Mouse (Mus musculus) ES-Bruce4 (cell line): ENCODE data around the gene Hspb2.

Source experiments
- CTCF ChIP-seq: IDR thresholded peaks from one replicate; pipeline ENCODE4 v1.8.1; 2011; ENCODE audit warnings: low read depth, low read length
- POLR2A ChIP-seq: IDR thresholded peaks from one replicate; pipeline ENCODE4 v1.8.1; 2011; ENCODE audit warnings: low read length; ENCODE audit not compliant: insufficient read depth

DNA sequence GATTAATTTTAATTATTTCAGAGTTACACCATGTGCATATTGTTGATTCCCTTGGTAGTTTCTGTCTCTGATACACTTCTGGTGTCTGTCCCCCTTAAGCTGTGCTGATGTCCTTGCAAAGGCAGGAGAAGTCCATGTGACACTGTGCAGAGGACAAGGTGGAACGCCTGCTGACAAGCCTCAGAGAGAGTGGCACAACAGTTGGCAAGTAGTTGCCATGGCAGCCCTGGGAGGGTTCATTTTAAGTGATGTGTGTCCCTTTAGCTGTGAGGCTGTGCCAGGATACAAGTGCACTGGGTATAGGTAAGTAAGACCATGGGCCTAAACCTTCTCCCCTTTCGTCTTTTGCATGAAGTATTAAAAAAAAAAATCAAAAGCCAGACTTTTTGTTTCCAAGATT lies 17.9 kb upstream of the Hspb2 start:
- TF ChIP-seq POLR2A (no peak), CTCF (no peak)
